Mouse (Mus musculus): ENCODE results near the gene Sptlc2.

Sptlc2 gene

DNA sequence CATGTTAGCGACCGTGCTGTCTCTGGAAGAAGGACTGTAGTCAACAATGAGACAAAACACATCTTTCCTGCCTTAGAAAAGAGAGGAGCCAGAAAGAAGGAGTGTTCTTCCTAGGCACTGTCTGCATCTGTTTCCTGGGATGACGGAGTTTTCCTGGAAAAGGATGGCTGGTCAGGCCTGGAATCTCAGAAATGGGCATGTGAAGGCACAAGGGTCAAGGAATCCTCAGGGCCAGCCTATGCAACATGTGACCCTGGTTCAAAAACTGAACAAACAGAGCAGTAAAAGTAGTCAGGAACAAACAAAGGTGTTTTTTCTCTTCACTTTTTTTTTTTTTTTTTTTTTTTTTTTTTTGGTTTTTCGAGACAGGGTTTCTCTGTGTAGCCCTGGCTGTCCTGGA, 9.0 kb upstream of the Sptlc2 start:
- no peak for DNase-seq (ENCODE audit: low read depth, low spot score)

DNA sequence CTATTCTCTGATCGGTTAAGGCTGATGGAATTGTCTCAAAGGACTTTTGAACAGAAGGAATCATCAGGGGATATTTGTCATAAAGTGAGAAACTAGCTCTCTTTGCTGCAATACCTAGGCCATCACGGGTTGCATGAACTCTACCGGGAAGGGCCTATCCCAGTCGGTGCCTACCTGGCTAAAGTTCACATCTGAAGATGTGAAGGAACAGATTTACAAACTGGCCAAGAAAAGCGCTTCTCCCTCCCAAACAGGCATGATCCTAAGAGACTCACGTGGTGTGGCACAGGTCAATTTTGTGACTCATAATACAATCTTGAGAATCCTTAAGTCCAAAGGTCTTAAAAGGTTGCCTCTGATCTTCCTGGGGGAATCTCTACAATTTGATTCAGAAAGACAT, 6.2 kb upstream of the Sptlc2 start:
- DNase-seq (ENCODE audit: low read depth, low spot score) = no peak

DNA sequence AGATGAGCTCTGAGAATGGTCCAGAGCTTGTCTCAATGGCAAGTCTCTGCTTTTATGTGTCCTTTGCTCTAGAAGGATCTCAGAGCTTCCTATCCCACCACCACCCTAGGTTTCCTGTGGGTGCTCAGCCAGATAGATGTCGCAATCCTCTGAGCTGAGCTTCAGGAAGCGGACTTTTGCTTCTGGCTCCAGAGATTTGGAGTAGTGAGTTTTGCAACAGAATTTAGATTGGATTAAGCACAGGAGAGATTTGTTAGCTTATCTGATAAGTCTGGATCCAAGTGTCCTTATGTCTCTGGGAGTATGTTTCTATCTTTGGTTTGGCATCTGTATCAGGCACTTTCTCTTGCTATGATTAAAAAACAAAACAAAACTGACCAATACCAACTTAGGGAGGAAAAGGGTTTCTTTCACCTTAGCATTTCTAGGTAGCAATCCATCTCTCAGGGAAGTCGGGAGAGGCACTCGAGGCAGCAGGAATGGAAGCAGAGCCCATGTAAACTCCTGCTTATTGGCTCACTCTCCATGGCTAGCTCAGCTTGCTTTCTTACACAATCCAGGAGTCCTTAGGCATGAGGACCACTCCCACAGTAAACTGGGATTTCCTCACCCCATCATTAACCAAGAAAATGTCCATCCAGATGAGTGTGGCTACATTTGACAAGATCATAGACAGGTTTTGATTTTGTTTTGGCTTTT, 5.4 kb upstream of the Sptlc2 start:
- no peak for DNase-seq (ENCODE audit: low read depth, low spot score)

DNA sequence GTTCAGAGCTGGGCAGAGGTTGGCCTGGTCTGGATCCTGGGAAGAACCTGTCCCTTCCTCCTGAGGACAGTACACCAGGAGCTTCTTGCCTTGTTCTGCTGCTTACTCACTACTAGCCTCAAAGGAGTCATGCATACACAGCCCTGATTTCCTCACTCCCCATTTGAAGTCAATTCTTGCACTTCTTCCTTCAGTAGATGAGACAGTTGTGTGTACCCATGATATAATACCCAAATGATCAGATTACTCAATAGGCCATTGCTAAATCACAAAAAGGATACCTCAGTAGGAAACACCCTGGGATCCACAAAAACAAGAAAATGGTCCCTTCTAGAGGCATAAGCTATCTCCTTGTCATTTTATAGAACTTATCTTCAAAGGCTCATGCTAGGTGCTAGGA, 3.2 kb upstream of the Sptlc2 start:
- DNase-seq (ENCODE audit: low read depth, low spot score) = no peak

DNA sequence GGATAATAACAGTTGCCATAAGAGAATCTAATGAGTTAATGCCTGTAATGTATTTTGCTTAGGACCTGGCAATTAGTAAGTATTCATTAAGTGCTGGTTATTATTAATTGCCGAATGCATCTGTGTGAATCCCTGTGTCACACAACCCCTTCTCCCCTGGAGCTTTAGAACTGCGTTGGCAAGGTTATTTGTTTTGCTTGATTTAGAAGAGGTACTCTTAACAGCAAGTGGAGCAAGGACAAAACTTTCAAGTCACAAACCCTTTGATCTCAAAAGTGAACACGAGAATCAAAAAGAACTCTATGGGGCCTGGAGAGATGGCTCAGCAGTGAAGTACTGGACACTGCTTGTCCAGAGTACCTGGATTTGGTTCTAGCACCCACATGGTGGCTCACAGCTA, 1.1 kb upstream of the Sptlc2 start:
- no peak for DNase-seq (ENCODE audit: low read depth, low spot score)

DNA sequence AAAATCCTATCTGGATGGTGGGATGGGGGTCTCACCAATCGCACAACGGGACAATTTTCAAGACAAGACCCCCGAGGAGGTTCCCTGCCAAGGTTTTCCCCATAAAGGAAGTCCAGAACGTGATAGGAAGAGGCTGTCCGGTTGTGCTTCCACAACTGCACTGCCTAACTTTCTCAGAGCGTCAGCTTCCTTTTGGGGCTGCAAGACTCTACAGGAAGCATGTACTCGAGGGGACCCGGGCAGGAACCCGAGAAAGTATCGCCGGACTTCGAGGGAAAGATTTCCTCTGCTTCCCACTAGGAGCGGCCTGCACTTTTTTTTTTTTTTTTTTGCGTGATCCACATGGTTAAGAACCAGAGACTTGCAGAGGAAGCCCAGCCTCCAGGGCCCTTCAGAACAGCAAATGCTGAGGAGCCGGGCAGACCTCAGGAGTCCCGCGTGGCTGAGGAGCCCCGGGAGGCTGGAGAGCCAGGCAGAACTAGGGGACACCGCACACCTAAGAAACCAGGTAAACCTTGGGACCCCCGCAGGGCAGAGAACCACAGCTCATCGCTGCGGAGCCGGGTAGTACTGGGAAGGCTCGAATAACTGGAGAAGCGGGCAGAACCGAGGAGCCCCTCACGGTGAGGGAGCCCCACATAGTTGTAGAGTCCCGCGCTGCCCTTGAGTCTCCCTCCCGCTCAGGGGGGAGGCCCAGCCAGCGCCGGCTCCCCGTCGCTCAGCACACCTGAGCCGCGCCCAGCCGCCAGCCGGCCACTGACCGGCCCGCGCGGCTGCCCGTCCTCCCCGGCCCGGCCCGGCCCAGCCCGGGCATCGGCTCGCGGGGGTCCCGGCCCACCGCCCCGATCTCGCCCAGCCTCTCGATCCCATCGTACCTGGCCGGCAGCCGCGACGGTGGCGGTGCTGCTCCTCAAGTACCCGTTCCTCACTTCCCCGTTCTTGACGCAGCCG, 709 bp downstream of the Sptlc2 start:
- no peak for DNase-seq (ENCODE audit: low read depth, low spot score)

DNA sequence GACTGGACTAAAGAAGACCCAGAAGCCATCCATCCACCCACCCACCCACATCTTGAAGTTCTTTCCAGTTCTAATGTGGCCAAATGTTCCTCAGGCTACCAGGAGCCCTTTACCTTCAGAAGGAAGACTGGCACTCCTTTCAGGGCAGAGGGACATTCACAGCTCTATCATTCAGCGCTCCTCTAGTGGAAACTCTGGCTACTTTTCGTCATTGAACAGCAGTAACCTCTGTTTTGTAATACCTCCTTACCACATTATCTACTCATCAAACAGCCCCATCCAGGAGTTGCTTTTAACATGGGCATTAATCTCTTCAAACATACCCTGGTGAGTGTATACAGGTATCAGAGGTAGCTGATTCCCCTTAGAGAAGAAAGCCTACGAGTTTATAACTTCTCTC, 3.1 kb downstream of the Sptlc2 start:
- DNase-seq (ENCODE audit: low read depth, low spot score) = no peak

DNA sequence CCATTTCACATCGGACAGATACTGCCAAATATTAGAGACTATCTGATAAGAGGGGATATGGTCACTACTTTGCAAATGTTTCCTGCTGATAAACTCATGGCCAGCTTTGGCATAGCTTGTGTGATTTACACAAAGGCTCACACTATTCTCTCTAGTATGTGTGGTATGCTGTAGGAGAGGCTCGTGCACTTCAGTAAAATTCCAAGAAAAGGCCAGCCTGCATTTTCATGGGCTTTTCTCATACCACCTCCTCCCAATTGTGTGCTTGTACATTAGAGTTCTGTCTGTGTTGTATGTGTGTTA, 6.8 kb downstream of the Sptlc2 start:
- no peak for DNase-seq (ENCODE audit: low read depth, low spot score)

DNA sequence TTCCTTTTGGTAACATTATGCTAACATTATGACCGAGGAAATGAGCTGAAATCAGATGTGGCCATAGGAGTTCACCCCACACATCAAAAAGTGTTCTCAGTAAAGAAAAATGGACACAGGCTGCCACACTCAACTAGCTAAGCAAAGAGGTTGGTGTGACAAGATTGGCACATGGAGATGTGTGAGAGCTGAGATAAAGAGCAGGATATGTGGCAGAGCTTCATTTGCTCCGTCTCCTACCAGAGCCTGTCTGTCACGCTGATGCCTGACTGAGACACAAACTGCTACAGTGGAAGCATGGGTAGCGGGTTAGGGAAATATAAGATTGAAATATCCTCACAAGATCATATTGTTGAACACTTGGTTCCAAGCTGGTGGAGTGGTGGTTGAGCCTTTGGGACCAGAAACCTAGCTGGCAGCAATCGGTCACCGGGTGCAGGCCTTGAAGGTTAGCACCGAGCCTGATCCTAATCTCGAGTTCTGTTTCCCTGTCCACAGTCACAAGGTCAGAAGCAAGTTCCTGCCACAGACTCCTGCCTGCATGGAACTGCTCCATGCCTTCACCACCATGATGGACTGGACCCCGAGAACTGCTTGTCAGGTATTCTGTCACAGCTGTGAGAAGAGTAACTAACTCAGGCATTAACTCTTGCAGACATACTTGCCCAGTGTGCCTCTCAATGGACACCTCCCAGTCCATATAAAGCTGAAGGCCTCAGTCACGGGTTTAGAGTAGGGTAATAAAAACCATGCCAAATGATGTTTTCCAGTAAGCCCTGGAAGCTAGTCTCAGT, 7.4 kb downstream of the Sptlc2 start:
- no peak for DNase-seq (ENCODE audit: low read depth, low spot score)

DNA sequence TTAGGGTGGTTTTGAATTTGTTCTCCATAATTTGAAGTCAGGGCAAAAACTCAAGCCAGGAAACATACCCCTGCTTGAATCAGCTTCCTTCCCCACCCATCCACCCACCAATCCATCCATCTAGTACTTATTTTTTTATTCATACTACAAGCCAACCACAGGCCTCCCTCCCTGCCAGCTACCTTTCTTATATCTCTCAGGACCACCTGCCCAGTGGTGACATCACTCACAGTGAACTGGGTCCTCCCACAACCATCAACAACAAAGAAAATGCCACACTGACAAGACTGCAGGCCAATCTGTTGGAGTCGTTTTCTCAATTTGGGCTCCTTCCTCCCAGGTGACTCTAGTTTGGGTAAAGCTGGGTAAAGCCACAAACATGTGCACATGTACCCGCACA, 8.7 kb downstream of the Sptlc2 start:
- DNase-seq (ENCODE audit: low read depth, low spot score) = no peak

DNA sequence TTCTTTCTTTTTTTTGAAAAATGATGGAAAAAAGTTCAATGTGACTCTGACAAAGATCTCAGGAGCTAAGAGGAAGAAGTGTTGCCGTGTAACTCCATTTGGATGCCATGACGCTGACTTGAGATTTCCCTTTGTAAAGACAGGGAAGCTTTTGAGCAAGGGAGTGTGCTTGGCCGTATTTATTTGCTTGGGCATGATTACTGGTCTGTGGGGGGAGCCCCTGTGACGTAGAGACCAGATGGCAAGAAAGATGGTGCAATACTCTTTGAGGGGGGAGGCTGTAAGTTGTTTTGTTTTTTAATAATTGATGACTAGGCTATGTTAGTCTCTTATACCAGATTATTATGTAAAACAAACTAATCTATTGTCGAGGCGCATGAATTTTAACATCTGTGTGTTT, 14.0 kb downstream of the Sptlc2 start:
- DNase-seq (ENCODE audit: low read depth, low spot score) = no peak

DNA sequence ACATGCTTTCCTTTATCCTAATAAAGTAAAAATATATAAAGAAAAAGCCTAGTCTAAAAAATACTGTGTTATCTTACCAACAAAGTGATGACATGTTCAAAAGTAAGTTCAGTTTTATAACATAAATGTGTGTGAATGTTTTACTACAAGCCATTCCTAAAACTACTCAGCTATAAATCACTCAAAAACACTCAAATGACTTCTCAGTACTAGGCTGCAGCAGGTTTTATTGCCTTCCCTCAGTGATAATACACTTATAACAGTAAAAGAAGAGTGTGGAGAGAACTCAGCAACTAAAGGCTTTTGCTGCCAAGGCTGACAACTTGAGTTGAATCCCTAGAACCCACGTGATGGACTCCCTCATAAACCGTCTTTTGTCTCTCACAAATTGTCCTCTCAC, 18.8 kb downstream of the Sptlc2 start:
- DNase-seq (ENCODE audit: low read depth, low spot score) = no peak

DNA sequence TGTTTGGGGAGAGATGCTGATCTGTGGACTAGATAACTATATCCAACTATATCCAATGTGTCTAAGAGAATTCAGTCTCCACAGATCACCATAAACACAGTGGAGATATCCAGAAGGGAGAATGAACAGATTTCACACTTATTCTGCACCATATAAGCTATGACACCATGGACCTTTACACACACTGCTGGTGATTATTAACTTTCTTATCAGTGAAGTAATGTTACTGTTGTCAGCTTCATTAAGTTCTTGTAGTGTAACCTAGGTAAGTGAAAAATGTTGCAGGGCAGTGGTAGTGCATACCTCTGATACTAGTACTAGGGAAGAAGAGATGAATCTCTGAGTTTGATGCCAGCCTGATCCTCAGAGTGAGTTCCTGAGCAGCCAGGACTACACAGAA, 20.1 kb downstream of the Sptlc2 start:
- no peak for DNase-seq (ENCODE audit: low read depth, low spot score)

DNA sequence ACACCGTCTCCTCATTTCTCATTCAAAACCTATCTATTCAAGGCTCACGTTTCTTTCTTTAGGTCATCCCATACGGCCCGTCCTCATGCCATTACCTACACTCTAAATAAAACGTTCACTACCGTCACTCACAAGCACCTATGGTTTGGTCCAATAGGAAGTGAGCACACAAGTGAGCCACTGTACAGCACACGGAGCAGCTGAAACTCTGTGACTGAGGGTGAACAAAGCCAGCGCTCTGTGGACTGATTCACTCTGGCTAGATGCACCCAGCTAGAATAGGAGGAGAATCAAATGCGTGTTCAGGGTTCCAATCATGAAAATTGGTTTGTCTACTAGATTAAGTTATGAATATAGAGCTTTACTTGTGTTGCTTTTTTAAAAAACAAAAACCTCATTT, 22.5 kb downstream of the Sptlc2 start:
- no peak for DNase-seq (ENCODE audit: low read depth, low spot score)

DNA sequence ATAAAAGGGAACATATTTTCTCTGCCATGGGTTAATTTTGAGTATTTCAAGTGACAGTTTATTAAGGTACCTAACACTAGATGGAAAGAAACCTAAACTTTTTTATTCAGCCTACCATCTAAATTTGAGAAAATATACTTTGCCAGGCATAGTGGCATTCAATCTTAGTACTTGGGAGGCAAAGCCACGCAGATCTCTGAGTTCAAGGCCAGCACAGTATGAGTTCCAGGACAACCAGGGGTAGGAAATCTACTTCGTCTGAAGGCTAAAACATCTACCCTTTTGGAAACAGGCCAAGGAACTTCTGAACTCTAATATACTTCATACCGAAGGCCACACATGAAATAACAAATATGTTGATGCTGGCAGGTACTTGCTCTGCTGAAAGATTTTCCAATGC, 26.0 kb downstream of the Sptlc2 start:
- no peak for DNase-seq (ENCODE audit: low read depth, low spot score)

DNA sequence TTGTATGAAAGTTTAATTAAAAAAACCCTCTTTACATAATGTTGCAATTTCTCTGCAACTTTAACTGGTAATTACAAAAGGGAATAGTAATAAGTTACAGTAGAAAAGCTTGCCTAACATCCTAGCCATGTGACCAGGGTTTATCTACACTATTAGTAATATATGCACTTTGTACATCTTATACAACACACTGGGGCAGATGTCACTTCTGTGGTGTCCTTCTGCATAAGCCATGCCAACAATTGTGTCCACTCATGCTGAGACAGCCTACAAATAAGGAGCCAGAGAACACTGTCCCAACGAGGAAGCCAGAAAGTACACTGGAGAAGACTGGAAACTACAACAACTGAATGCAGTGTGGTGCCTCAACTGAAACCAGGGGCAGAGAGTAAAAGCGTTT, 40.1 kb downstream of the Sptlc2 start:
- DNase-seq (ENCODE audit: low read depth, low spot score) = no peak

DNA sequence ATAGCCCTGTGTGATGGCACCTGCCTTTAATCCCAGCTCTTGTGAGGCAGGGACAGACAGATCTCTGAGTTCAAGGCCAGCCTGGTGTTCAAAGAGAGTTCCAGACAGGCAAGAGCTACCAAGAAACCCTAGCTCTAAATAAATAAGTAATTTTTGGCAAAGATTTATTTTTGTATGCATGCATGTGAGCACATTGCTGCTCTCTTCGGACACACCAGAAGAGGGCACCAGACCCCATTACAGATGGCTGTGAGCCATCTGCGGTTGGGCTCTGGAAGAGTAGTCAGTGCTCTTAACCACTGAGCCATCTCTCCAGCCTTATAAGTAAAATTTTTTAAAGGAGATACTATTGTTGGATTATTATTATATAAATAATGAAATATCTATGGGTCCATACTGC, 40.6 kb downstream of the Sptlc2 start:
- DNase-seq (ENCODE audit: low read depth, low spot score) = no peak

DNA sequence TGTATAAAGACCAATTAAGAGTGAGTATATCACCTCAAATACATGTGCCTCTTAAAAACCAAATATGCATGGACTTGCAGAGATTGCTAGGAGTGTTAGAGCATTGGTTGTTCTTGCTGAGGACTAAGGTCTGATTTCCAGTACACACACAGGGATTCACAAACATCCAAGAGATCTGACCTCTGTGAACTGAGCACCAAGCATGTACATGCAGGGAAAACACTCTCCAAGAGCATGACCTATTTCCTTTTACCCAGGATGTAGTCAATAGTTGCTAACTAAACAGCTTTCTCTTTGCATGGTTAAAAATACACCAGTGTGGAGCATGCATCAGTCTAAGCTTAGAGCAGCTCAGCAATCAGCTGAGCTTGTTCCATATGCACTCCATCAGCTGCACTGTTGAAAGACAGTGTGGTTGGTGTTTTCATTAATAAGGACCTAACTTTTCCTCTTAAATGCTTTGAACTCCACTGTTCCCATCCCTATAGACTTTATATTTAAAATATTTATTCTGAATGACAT, 45.0 kb downstream of the Sptlc2 start:
- DNase-seq (ENCODE audit: low read depth, low spot score) = no peak

DNA sequence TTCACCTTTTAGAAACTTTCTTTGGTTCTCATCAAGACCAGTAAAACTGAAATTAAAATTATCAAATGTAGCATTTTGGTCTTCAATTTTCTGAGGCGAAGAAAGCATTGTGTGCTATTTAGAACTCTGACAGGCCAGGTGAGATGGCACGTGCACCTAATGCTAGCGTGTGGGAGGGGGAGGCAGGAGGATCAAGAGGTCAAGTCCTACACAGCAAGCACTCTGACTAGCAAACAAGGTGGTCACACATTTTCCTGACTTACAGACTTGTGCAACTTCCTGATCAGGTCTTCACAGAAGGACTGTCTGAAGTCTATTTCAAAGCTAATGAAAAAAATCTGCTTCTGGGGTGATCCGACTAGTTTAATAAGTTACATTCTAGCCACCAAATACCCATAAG, 50.1 kb downstream of the Sptlc2 start:
- no peak for DNase-seq (ENCODE audit: low read depth, low spot score)

DNA sequence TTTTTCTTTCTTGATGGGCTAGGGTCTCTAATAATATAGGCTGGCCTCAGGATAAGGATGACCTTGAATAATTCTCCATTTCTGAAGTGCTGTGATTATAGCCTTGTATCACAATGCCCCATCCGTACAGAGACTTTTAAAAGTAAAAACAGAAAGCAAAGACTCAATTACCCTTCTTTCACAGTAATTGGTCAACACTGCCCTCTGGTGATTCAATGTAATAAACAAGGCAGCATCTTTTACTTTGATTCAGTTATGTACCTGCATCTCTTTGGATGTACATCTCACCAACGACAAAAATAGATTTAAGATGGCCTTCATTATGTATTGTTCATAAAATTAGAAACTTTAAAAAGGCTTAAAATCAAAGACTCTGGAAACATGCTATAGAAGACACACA, 53.3 kb downstream of the Sptlc2 start:
- no peak for DNase-seq (ENCODE audit: low read depth, low spot score)

DNA sequence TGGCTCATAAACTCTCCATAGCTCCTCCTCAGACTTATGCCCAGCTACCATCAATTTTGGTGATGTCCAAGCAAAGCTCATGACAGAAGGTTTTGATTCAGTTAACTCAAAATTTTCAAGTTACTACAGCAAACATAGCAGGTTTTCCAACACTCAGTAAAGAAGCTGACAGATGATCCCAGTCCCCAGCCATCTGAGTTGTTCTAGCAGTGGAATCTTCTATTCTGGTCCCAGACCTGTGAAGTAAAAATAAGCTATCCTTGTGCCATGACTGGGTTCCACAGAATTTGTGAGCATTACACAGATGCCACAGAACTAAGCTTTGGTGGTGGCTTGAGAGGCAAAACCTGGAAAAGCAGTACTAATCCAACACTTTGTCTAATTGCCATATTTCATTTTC, 54.4 kb downstream of the Sptlc2 start:
- no peak for DNase-seq (ENCODE audit: low read depth, low spot score)

DNA sequence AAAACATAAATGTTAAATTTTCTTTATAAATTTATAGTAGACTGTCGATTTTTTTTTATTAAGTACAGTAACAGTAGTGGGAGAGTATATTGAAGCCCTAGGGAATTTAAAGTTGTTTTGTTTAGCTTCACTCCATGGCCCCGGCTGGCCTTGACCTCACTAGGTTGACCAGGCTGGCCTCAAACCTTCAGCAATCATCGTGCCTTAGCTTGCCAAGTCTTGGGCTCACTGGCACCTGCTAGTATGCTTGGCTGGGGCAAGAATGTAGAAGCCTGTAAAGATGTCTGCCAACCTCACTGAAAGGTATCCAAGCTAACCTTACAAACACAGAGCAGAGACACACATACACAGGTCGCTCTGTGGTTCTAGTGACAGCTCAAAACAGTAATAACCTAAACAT, 55.6 kb downstream of the Sptlc2 start:
- no peak for DNase-seq (ENCODE audit: low read depth, low spot score)
